Mouse (Mus musculus) heart, embryonic 16.5 days (tissue): ENCODE data around the gene Btn1a1. TPM values are rescaled to one million over a fixed set of nuclear protein-coding genes. Genes with fewer than 3 reads are reported as not detected.
A peak's percentile ranks its signal among the peaks of the same experiment; 100 is the strongest.

Experiments
- ATAC-seq: fragments of 200-750 bp; cut with Nextera tagmentation; replicated peaks from 2 replicates; pipeline ENCODE4 v1.8.0; 2017; ENCODE audit warnings: moderate number of reproducible peaks; ENCODE audit not compliant: insufficient read depth, low FRiP score; ENCODE audit errors: extremely low read depth
- H3K27ac ChIP-seq: fragments of 300-500 bp; sonication (generic); 2 replicates; pipeline ENCODE4 v1.5.1; 2014; ENCODE audit warnings: mild to moderate bottlenecking, low read length, control low read depth, moderate library complexity
- H3K27me3 ChIP-seq: fragments of 300-500 bp; sonication (generic); 2 replicates; pipeline ENCODE4 v1.6.1; 2014; ENCODE audit warnings: low read length, mixed read lengths; ENCODE audit not compliant: control insufficient read depth, insufficient read depth
- H3K36me3 ChIP-seq: fragments of 300-500 bp; sonication (generic); 2 replicates; pipeline ENCODE4 v1.6.1; 2014; ENCODE audit not compliant: control insufficient read depth, insufficient read depth
- H3K4me1 ChIP-seq: fragments of 300-500 bp; sonication (generic); 2 replicates; pipeline ENCODE4 v1.6.1; 2014; ENCODE audit warnings: low read length, mixed read lengths; ENCODE audit not compliant: control insufficient read depth, insufficient read depth
- H3K4me2 ChIP-seq: fragments of 300-500 bp; sonication (generic); 2 replicates; pipeline ENCODE4 v1.6.1; 2014; ENCODE audit warnings: low read depth, mild to moderate bottlenecking, control low read depth, low read length
- H3K4me3 ChIP-seq: fragments of 300-500 bp; sonication (generic); 2 replicates; pipeline ENCODE4 v1.5.1; 2014; ENCODE audit warnings: mild to moderate bottlenecking, control low read depth, low read length
- H3K9ac ChIP-seq: fragments of 300-500 bp; sonication (generic); 2 replicates; pipeline ENCODE4 v1.6.1; 2014; ENCODE audit warnings: low read length, control low read depth
- H3K9me3 ChIP-seq: fragments of 300-500 bp; sonication (generic); replicated peaks from 2 replicates; pipeline ENCODE4 v1.6.1; 2016; ENCODE audit warnings: low read length; ENCODE audit not compliant: control insufficient read depth
- WGBS: fragments of 180-500 bp; shearing (Covaris S2); extraction: QIAGEN DNeasy Blood & Tissue Kit; methylation state at CpG from one replicate; pipeline ENCODE4 v1.1.7; 2014; 5-methylcytosine and 5-hydroxymethylcytosine counted together
- polyA plus RNA-seq: library from polyadenylated mRNA; unstranded; fragments of >200 nt; fragmentation: Nextera tagmentation; extraction: Ambion mirVana; gene quantifications from 2 replicates; pipeline ENCODE4 v1.2.1, GENCODE M21; 2015

Btn1a1 gene
- polyA plus RNA-seq, 1 experiment from 2014 or later, result 0.83 TPM

DNA sequence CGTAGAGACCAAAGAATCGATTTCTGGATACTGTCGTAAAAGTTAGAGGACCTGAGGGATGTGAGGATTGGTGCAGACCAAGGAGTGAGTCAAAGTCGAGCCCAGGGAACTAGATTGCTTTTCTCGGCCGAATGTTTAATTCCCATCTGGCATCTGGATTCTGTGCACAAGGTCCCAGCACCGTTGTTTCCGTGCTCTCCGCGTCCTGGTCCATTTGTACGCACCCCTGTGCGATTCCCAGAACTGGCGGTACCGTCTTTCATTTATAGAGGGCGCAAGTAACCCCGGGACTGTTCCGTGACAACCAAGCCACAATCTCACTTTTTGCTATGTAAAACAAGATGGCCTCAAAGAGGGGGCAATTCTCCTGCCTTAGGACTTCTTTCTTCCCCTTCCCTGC, 35.0 kb downstream of the Btn1a1 start:
- Histone ChIP-seq H3K27me3 (no peaks in the 10 kb centered on the region), H3K4me1 (peaks cover 19% of the 10 kb centered on the region), H3K27ac (peak overlapping the region; percentile 96), H3K4me3 (peak overlapping the region; percentile 78), H3K9ac (peak overlapping the region; percentile 82), H3K4me2 (peak overlapping the region; percentile 75), H3K36me3 (no peaks in the 10 kb centered on the region), H3K9me3 (no peaks in the 10 kb centered on the region)
- WGBS, result under 1% methylated on average over 17 of the region's 17 CpGs
- ATAC-seq, result peak; percentile 35

DNA sequence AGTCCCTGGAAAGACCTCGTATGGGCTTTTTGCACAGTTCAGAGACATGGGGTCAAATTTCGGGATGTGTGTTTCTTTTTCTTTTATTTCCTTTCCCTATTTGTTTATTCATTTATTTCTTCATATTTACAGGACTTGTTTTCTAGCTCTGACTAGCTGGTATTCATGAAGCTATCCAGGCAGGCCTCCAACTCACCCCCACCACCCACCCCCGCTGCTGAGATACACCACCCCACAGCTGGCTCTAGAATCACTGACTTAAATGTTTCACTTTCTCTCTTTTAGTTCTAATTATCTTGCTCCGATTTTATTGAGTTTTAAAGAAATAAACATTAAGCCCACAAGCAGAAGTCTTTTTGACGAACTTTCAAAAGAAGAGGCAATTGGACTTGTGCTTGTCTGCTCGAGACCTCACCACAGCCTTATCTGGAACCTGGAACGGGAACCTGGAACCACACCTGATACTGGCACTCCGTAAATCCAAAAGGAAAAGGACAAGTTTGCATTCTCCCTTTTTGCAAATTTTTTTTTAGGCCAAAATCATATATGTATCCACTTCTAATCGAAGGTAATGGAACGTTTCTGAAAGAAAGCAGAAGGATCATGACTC, 35.8 kb downstream of the Btn1a1 start:
- H3K27me3 ChIP-seq, result no peaks in the 10 kb centered on the region
- no peak for ATAC-seq
- peak overlapping the region; percentile 75 for H3K4me2 ChIP-seq
- H3K36me3 ChIP-seq, result no peaks in the 10 kb centered on the region
- 28% methylated on average over 10 of the region's 10 CpGs for whole genome bisulfite sequencing
- peak overlapping the region; percentile 82 for H3K9ac ChIP-seq
- no peaks in the 10 kb centered on the region for H3K9me3 ChIP-seq
- peaks cover 18% of the 10 kb centered on the region for H3K4me1 ChIP-seq
- H3K4me3 ChIP-seq, result peak overlapping the region; percentile 78
- H3K27ac ChIP-seq, result peak overlapping the region; percentile 96

DNA sequence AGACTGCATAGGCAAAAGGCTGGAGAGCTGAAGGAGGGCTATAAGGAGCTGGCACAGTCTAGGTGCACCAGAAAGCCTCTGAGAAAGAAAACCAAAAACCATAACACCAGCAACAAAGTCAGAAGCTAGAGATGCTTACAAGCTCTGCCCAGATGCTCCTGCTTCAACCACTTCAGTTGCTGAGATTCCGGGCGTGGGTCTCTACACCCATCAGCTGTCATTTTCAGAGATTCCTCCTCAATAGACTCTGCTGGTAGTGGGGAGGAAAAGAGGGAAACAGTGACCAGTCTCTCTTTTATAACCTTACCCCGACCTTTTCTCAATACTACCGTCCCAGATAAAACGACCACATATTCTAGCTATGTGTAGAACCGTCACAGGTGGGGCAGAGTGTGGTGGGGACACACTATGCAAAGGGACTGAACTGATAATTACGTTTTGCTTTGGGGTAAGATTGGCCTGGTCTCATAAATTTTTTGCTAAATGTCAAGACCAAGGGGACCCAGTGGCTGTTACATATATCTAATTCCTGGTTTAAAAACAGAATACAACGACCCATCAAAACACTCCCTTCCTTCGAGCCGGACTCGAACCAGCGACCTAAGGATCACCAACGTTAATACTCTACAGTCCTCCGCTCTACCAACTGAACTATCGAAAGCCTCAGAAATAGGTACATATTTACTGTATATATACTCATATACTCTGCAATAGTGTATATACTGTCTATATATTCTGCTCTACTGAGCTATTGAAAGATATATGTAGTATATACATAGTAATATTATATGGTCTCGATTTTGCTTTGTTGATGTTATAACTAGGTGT, 37.3 kb downstream of the Btn1a1 start:
- Histone ChIP-seq H3K36me3 (no peaks in the 10 kb centered on the region), H3K27ac (no peak overlapping the region), H3K4me3 (no peak overlapping the region), H3K27me3 (no peaks in the 10 kb centered on the region), H3K9me3 (no peaks in the 10 kb centered on the region), H3K4me1 (peaks cover 16% of the 10 kb centered on the region), H3K4me2 (no peak overlapping the region), H3K9ac (no peak overlapping the region)
- WGBS, result 61% methylated on average over 16 of the region's 16 CpGs
- no peak for ATAC-seq

DNA sequence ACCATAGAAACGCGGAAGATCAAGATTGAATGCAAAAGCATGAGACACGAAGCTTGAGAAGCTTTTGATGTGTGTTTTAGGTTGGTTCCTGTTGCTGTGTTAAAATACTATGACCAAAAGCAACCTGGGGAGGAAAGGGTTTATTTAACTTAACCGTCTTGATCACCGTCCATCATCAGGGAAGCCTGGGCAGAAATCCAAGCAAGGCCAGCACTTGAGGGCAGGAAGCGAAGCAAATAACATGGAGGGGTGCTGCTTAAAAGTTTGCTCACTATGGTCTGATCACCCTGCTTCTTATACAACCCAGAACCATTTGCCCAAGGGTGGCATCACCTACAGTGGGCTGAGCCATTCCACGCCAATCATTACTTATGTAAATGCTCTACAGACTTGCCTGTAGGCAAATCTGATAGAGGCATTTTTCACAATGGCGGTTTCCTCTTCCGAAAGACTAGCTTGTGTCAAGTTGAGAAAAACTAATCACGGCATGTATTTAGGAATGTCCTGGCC, 38.2 kb downstream of the Btn1a1 start:
- H3K4me2 ChIP-seq, result no peak overlapping the region
- ATAC-seq, result no peak
- no peaks in the 10 kb centered on the region for H3K9me3 ChIP-seq
- no peaks in the 10 kb centered on the region for H3K36me3 ChIP-seq
- no peaks in the 10 kb centered on the region for H3K27me3 ChIP-seq
- H3K4me3 ChIP-seq, result no peak overlapping the region
- H3K27ac ChIP-seq, result no peak overlapping the region
- WGBS, result 54% methylated on average over 10 of the region's 10 CpGs
- peaks cover 18% of the 10 kb centered on the region for H3K4me1 ChIP-seq
- no peak overlapping the region for H3K9ac ChIP-seq

DNA sequence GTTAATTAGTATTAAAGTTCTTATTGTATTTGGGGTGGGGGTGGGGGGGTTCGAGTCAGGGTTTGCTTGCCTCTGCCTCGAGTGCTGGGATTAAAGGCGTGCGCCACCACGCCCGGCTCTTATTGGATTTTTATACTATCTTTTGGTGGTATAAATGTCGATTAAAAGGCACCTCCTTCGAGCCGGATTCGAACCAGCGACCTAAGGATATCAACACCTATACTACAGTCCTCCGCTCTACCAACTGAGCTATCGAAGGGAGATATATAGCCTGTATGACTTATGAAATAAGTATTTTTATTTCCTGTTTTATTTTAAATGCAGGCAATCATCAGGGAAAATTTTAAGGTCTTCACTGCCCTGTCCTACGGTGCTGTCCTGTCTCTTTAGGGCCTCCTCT, 38.8 kb downstream of the Btn1a1 start:
- Histone ChIP-seq H3K27me3 (no peaks in the 10 kb centered on the region), H3K9ac (no peak overlapping the region), H3K4me1 (peaks cover 18% of the 10 kb centered on the region), H3K4me3 (no peak overlapping the region), H3K4me2 (no peak overlapping the region), H3K36me3 (peaks cover 4% of the 10 kb centered on the region), H3K27ac (no peak overlapping the region), H3K9me3 (no peaks in the 10 kb centered on the region)
- 26% methylated on average over 14 of the region's 14 CpGs for WGBS
- no peak for ATAC-seq

DNA sequence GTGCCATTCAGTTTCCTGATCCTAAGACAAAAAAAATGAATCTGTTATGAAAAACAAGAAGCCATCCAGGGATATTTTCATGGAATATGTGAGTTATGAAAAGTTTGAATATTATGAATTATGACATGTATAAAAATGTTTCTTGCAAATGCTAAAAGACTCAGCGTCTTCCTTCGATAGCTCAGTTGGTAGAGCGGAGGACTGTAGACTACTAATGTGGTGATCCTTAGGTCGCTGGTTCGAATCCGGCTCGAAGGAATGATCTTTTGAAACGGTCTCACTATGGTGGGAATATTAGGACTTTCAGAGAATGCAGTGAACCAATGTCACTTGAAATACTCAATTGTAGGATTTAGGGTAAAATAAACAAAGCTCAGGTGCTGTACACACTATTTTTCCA, 39.4 kb downstream of the Btn1a1 start:
- Histone ChIP-seq H3K27ac (no peak overlapping the region), H3K36me3 (peaks cover 8% of the 10 kb centered on the region), H3K4me3 (no peak overlapping the region), H3K9me3 (no peaks in the 10 kb centered on the region), H3K27me3 (no peaks in the 10 kb centered on the region), H3K9ac (no peak overlapping the region), H3K4me1 (peaks cover 18% of the 10 kb centered on the region), H3K4me2 (no peak overlapping the region)
- no peak for ATAC-seq
- WGBS, result 26% methylated on average over 8 of the region's 8 CpGs

DNA sequence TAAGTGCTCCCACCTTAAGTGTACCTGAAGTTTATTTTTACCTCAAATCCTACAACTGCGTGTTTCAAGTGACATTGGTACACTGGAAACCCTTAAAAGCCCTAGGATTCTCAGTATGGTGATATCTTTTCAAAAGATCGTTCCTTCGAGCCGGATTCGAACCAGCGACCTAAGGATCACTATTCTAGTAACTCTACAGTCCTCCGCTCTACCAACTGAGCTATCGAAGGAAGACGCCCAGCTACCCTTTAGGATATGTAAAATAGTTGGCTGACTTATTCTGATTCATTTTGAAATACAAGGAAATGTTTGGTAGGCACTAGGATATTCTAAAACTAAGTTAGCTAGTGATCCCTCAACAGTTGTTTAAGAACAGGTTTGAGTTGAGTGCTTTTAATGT, 40.2 kb downstream of the Btn1a1 start:
- WGBS, result 11% methylated on average over 9 of the region's 9 CpGs
- Histone ChIP-seq H3K4me2 (peak overlapping the region; percentile 91; the same call in 1 of the 2 replicates), H3K36me3 (peaks cover 16% of the 10 kb centered on the region), H3K4me3 (no peak overlapping the region), H3K4me1 (peaks cover 18% of the 10 kb centered on the region), H3K9me3 (no peaks in the 10 kb centered on the region), H3K27me3 (no peaks in the 10 kb centered on the region), H3K9ac (no peak overlapping the region), H3K27ac (no peak overlapping the region)
- no peak for ATAC-seq

DNA sequence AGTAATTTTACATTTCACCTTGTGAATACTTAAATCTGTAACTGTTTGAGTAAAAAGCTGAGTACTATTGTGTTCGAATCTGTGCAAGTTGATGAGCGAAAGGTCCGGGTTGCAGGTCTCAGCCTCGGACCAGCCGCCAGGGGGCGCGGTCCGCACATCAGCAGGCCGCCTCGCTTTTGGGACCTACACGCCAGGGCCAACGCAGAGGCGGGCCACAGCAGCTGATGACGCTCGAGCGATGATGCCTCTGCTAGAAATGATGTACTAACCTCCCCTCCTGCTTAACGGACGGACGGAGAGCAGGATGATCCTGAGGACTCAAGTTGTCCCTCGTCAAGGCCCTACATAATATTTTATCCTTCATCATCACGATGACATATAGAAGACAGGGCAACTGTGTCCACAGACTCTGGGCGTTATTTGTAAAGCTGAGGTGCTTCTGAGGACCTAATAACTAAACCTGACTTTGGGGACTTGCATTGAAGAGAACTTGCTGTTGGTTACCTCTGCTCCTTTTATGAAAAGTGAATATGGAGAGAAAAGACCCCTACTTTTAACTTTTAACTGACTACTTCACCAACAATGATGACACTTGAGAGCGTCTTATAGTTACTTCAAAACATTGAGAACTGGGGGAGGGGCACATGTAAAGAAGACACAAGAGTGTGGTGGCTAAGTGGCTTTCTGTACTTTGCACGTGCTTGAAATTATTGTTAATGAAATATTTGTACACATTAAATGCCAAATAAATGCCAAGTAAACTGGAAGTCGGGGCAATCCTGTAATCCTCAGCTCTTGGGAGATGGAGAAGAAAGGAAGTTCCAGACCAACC, 41.0 kb downstream of the Btn1a1 start:
- Histone ChIP-seq H3K36me3 (peaks cover 20% of the 10 kb centered on the region), H3K27ac (peak overlapping the region; percentile 28; the same call in 1 of the 2 replicates), H3K4me3 (peak overlapping the region; percentile 44), H3K9ac (peak overlapping the region; percentile 27), H3K27me3 (no peaks in the 10 kb centered on the region), H3K4me1 (peaks cover 16% of the 10 kb centered on the region), H3K9me3 (no peaks in the 10 kb centered on the region), H3K4me2 (peak overlapping the region; percentile 91)
- peak; percentile 80 for ATAC-seq
- 2% methylated on average over 25 of the region's 25 CpGs for WGBS
